Mouse (Mus musculus) embryonic fibroblast, embryonic 13.5 days (primary cell): ENCODE measurements around the gene Apon.

Experiments used
- CTCF ChIP-seq: IDR thresholded peaks from 2 replicates; pipeline ENCODE4 v1.5.1; 2011; ENCODE audit warnings: mild to moderate bottlenecking, control low read depth, low read length, moderate library complexity, borderline replicate concordance; ENCODE audit not compliant: insufficient read depth
- POLR2A ChIP-seq: IDR thresholded peaks from 2 replicates; pipeline ENCODE4 v1.6.1; 2011; ENCODE audit warnings: low read depth, mild to moderate bottlenecking, control low read depth, low read length, moderate library complexity

GRCm38 (mm10) chr10:128281682-128282081 lies 27.8 kb downstream of the Apon start:
- no peak for TF ChIP-seq CTCF
- TF ChIP-seq POLR2A: no peak
